Mouse (Mus musculus) gastrocnemius, adult 2 months (tissue): ENCODE measurements around the gene Snx8. TPM values are rescaled to one million over a fixed set of nuclear protein-coding genes. Genes with fewer than 3 reads are reported as not detected.
"Not testable (repeated sequence)": the region's sequence is repeated elsewhere in the genome, so short reads cannot be mapped to it uniquely, and the experiment has no call there.

Source experiments
- DNase-seq: peaks from one replicate; pipeline ENCODE4 v3.0.0; 2022
- H3K27ac ChIP-seq: fragments of 200-600 bp; 2 replicates; pipeline ENCODE4 v1.8.1; 2022; ENCODE audit warnings: mild to moderate bottlenecking
- H3K4me3 ChIP-seq: fragments of 200-600 bp; 2 replicates; pipeline ENCODE4 v1.8.1; 2022; ENCODE audit warnings: mild to moderate bottlenecking, moderate library complexity
- CTCF ChIP-seq: fragments of 200-600 bp; IDR thresholded peaks from 2 replicates; pipeline ENCODE4 v1.8.1; 2022; ENCODE audit warnings: antibody characterized with exemption, mild to moderate bottlenecking, moderate library complexity
- intact Hi-C: fragments of 180-260 bp; cut with DNase I; formaldehyde crosslinking; loops from one replicate; pipeline ENCODE4 v1.15.1; 2025
- total RNA-seq, 2 experiments: library from RNA; stranded (reverse); gene quantifications; 2 replicates each; pipeline ENCODE4 v1.2.3; 2021

The Snx8 gene
- total RNA-seq, 2 experiments from 2014 or later = 8.0 to 9.5 TPM

GRCm38 (mm10) chr5:140379299-140379698 is 9.8 kb downstream of the Snx8 start:
- Histone ChIP-seq H3K4me3 (no peak overlapping the region), H3K27ac (peak overlapping the region; percentile 50)
- TF ChIP-seq CTCF = no peak
- intact Hi-C loops = no loop called here
- peak; percentile 30 for DNase-seq

DNA sequence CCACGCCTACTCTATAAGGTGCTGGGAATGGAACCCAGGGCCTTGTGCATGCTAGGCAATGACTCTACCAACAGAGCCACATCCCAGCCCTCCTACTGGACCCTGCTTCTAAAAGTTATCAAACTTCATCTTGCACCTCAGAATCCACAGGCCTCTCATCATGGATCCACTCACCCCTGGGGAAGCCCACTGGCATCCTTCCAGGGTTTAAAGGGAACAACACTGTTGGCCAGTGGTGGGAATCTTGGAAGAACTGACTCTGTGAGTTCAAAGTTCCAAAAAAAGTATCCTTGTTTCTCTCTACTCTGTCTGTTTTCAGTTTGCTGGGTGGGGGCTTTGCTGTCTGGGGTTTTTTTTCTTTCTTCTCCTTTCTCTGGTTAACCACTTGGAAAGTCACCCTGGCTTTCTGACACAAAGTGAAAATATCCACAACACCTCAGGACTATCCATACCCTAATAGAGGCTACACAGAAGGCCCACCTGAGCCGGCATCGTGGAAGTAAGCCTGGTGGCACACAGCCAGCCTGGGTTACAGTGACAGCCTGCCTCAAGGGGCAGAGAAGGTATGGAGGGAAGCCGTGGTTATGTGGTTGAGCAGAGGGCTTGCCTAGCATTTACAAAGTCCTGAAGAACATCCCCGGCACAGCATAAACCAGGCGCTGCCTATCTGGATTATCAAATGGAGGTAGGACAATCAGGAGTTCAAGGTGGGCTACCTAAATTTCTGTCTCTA is 10.8 kb downstream of the Snx8 start:
- intact Hi-C loops = no loop called here

DNA sequence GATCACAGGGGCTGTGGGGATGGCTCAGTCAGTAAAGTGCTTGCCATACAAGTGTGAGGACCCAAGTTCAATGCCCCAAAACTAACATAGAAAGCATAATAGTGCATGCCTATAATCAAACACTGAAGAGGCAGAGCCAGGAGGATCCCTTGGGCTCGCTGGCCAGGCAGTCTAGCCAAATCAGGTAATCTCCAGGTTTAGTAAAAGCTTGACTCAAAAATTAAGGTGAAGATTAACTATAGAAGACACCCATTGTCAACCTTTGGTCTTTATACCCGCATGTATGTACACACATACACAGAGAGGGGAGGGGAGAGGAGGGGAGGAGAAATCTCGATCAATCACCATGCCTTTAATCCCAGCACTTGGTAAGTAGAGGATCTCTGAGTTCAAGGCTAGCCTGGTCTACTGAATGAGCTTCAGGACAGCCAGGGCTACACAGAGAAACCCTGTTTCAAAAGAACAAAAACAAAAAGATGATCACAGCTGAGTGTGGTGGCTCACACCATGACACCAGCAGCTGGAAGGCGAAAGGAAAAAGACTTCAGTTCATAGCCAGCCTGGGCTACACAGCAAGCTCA is 13.7 kb downstream of the Snx8 start:
- intact Hi-C loops = no loop called here
- DNase-seq = no peak

More for the DNA sequence above, 10.8 kb downstream of the Snx8 start:
- TF ChIP-seq CTCF = no peak
- Histone ChIP-seq H3K27ac (no peak overlapping the region), H3K4me3 (no peak overlapping the region)
- peak; percentile 27 for DNase-seq

GRCm38 (mm10) chr5:140374226-140374625 is 14.8 kb downstream of the Snx8 start:
- intact Hi-C loops = no loop called here
- TF ChIP-seq CTCF = no peak
- Histone ChIP-seq H3K4me3 (no peak overlapping the region), H3K27ac (no peak overlapping the region)
- DNase-seq = no peak

More for the DNA sequence above, 13.7 kb downstream of the Snx8 start:
- Histone ChIP-seq H3K27ac (no peak overlapping the region), H3K4me3 (no peak overlapping the region)
- no peak for TF ChIP-seq CTCF

- no peak for DNase-seq
- H3K4me3 ChIP-seq = no peak overlapping the region
- intact Hi-C loops = no loop called here
- no peak overlapping the region for H3K27ac ChIP-seq
- no peak for TF ChIP-seq CTCF
Observed at GRCm38 (mm10) chr5:140373711-140374110, 15.4 kb downstream of the Snx8 start.

DNA sequence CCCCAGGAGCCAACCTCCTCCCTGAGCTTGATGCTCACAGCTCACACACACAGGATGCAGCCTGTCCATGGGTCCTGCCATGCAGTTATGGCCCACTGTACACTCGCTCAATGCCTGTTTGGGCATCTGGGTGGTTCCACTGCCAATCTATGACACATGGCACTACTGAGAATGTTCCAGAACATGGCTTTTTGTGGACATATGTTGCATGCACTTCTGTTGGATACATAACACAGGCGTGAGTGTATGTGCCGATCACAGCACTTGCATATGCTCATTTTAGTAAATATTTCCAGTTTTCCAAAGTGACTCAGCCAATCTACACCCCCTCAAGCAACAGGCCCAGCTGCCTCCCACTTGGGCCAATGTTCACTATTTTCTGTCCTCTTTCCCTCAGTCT is 17.4 kb downstream of the Snx8 start:
- Histone ChIP-seq H3K4me3 (no peak overlapping the region), H3K27ac (no peak overlapping the region)
- intact Hi-C loops = no loop called here
- no peak for DNase-seq
- TF ChIP-seq CTCF = no peak

- intact Hi-C loops = no loop called here
- no peak for TF ChIP-seq CTCF
- no peak for DNase-seq
- peak overlapping the region; percentile 59; the same call in 1 of the 2 replicates for H3K27ac ChIP-seq
- no peak overlapping the region for H3K4me3 ChIP-seq
Observed at GRCm38 (mm10) chr5:140370446-140371254, 18.4 kb downstream of the Snx8 start.

GRCm38 (mm10) chr5:140369466-140369865 is 19.6 kb downstream of the Snx8 start:
- Histone ChIP-seq H3K27ac (peak overlapping the region; percentile 59), H3K4me3 (no peak overlapping the region)
- TF ChIP-seq CTCF = no peak
- no peak for DNase-seq
- intact Hi-C loops = no loop called here

- intact Hi-C loops = no loop called here
Observed at GRCm38 (mm10) chr5:140368926-140369325, 20.1 kb downstream of the Snx8 start.

DNA sequence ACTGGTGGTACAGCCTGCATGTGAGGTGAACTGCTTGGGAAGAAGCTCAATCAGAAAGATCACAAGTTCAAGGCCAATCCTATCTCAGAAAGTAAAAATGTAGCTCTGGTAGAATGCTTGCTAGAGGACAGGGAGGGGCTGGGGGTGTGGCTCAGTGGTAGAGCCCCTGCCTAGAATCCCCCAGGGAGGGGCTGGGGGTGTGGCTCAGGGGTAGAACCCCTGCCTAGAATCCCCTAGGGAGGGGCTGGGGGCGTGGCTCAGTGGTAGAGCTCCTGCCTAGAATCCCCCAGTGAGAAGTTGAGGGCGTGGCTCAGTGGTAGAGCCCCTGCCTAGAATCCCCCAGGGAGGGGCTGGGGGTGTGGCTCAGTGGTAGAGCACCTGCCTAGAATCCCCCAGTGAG is 20.9 kb downstream of the Snx8 start:
- DNase-seq, H3K4me3 ChIP-seq, H3K27ac ChIP-seq, intact Hi-C loops: not testable (repeated sequence)

More at GRCm38 (mm10) chr5:140368926-140369325, 20.1 kb downstream of the Snx8 start:
- Histone ChIP-seq H3K27ac (peak overlapping the region; percentile 59; the same call in 1 of the 2 replicates), H3K4me3 (no peak overlapping the region)
- no peak for TF ChIP-seq CTCF
- DNase-seq = no peak

DNA sequence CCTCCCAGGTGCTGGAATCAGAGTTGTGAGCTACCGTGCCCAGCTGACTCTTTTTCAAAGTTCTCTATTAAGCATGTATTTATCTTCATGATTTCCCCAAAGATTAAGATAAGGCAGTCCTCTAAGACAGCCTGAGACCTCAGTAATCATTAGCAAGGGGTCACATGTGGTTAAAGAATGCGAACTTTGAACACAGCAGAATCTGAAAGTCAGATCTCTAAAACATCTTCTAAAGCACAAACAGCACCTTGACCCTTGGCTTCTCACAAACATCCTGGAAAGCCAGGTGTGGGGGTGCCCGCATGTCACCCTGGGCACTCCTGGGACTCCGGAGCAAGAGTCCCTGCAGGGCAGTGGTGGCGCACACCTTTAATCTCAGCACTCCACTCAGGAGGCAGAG is 24.6 kb downstream of the Snx8 start:
- intact Hi-C loops = no loop called here
- Histone ChIP-seq H3K27ac (no peak overlapping the region), H3K4me3 (no peak overlapping the region)
- TF ChIP-seq CTCF = no peak
- DNase-seq = no peak

DNA sequence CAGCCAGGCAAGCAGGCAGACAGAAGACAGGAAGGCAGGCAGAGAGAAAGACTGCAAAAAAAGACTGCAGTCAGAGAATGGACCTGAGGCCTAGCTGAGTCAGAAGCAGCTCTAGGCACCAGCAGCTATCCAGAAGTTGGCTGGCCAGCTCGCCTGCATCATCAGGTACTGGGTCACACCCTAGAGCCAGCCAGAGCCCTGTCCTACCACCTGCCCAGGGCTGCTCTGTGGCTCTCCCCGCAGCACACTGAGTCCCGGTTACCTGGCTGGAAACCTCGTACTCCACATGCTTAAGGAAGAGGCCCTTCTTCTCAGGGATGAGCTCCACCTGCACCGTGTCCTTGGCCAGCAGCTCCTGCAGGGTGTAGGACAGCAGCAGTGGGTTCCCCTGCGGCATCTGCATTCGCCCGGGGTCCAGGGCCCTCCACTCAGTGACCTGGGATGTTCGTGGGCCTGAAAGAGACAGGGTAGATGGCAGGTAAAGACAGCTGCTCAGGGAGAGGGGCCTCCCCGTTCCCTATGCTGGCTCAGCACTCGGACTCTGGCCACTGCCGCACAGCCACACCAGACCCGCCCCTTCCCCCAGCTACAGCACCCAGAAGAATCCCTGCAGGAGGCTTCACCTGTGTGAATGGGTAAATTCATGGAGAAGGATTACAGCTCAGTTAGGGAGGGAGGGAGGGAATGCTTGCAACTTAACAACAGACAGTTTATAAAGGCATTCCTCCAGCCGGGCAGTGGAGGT is 29.0 kb downstream of the Snx8 start:
- no peak overlapping the region for H3K27ac ChIP-seq
- intact Hi-C loops = no loop called here
- H3K4me3 ChIP-seq = no peak overlapping the region
- DNase-seq = no peak
- no peak for TF ChIP-seq CTCF

DNA sequence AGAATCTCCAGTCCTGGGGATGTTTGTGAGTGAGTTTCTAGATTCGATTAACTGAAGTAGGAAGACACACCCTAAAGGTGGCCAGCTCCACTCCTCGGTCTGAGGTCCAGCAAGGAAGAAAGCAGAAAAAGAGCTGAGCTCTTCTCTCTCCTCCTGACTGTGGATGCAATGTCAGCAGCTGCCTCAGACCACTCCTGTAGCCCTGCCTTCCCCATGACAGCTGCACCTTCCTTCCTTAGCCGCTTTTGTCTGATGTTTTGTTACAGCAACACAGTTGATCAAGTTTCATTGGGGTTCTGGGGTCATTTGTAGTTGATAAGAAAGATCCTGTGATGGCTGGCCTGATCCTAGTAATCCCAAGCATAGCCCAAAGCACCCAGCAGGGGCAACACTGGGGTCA is 31.6 kb downstream of the Snx8 start:
- TF ChIP-seq CTCF = no peak
- intact Hi-C loops = no loop called here
- DNase-seq = no peak
- H3K27ac ChIP-seq = no peak overlapping the region
- H3K4me3 ChIP-seq = no peak overlapping the region
